Mouse (Mus musculus): Measurements from ENCODE around the gene Atp5f1. TPM values are rescaled to one million over a fixed set of nuclear protein-coding genes. Genes with fewer than 3 reads are reported as not detected.

The Atp5f1 gene
- polyA plus RNA-seq, 2 experiments: 233 to 438 TPM

DNA sequence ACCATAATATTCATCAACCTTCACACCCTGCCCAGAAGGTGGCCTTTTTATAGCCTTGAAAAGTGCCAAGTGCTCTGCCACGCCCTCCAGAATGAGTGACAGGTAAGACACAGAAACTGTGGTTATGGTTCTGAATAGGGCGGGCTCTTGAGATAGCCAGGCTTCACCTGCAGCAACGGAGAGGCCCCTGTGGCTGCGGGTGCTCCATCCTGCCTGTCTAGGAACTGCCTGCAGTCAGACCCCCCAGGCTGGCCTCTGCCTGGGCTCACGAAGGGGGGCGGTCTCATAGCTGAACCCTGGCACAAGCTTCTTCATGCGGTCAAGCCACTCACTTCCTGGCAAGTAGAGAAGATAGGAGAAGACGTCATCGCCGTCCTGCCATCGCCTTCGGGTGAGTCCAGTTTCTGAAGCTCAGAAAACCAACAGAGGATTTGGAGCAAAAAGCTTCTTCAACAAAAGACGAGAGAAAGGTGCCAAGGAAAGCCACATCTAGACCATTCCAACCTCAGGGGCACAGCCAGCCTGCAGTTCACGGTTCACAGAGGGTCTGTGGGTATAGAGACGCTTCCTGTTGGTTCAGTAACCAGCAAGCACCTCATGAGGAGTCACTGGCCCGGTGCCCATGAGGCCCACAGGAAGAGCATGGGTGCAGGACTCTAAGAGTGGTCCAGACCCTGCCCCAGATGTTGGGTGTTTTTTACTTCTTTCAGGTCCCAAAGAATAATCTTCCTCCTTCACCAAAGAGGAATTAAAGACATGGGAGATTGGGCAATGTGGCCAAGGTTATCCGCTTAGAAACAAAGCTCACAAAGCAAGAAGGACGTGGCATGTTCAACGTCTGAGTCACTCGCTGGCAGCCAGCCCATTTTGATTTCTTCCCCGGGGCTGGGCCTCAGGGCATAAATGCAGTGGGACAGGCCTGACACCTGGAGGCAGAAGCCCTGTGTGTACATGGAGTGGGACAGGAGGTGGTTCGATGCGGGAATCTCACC, 65.0 kb downstream of the Atp5f1 start:
- ATAC-seq (ENCODE audit: low FRiP score, low read depth): peak; percentile 42
- peak overlapping the region; percentile 52; the same call in 1 of the 2 replicates for H3K27ac ChIP-seq (replicated peaks; ENCODE audit: low read depth, low read length)
- H3K4me2 ChIP-seq (replicated peaks; ENCODE audit: low read depth, low read length, severe bottlenecking): no peak overlapping the region
- TF ChIP-seq POLR2A (IDR thresholded peaks at IDR 0.05; ENCODE audit: borderline replicate concordance, extremely low read depth, insufficient read depth, insufficient read length): no peak
- peaks cover 38% of the 10 kb centered on the region for H3K4me1 ChIP-seq (ENCODE audit: control insufficient read depth, insufficient read depth, low read length)
- 64% methylated on average over 23 of the region's 23 CpGs for WGBS
- no peaks in the 10 kb centered on the region for H3K36me3 ChIP-seq (ENCODE audit: control insufficient read depth, insufficient read depth, low read length)
- no peak overlapping the region for H3K9ac ChIP-seq (ENCODE audit: low read depth, low read length, severe bottlenecking)
- H3K9me3 ChIP-seq (ENCODE audit: control insufficient read depth, low read length): no peaks in the 10 kb centered on the region
- no peak overlapping the region for H3K4me3 ChIP-seq (replicated peaks; ENCODE audit: low read length)
- peak; percentile 78 for DNase-seq (ENCODE audit: low spot score)
- H3K27me3 ChIP-seq (ENCODE audit: control insufficient read depth, insufficient read depth, low read length): no peaks in the 10 kb centered on the region

DNA sequence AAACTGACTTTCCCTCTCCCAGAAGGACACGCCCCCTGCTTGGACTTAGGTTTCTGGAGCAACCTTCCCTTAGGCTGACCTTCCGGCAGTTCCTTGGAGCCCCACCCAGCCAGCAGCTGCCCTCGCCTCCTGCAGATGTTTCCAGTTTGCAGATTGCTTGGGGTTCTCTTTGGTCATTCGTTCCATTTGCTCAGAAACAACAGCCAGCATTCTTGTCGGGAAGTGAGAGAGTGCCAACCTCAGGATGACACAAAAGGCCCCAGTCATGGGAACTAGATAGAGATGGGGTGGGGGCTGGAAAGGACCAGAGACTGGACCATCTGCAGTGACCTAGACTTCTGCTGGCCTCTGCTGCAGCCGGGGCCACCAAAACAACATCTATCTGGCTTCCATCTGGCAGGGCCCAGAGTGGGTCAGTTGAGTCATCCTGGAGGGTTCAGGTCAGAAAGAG, 65.9 kb downstream of the Atp5f1 start:
- H3K9ac ChIP-seq (ENCODE audit: low read depth, low read length, severe bottlenecking): no peak overlapping the region
- no peak overlapping the region for H3K4me2 ChIP-seq (replicated peaks; ENCODE audit: low read depth, low read length, severe bottlenecking)
- H3K27ac ChIP-seq (replicated peaks; ENCODE audit: low read depth, low read length): 0 out of 2 replicates have a peak overlapping the region, but pooled peaks have one; percentile 10
- no peaks in the 10 kb centered on the region for H3K9me3 ChIP-seq (ENCODE audit: control insufficient read depth, low read length)
- 0 out of 2 replicates have a peak, but pooled peaks have one; percentile 21 for ATAC-seq (ENCODE audit: low FRiP score, low read depth)
- WGBS: 29% methylated on average over 6 of the region's 6 CpGs
- no peaks in the 10 kb centered on the region for H3K36me3 ChIP-seq (ENCODE audit: control insufficient read depth, insufficient read depth, low read length)
- peak; percentile 37 for DNase-seq (ENCODE audit: low spot score)
- H3K4me3 ChIP-seq (replicated peaks; ENCODE audit: low read length): no peak overlapping the region
- TF ChIP-seq POLR2A (IDR thresholded peaks at IDR 0.05; ENCODE audit: borderline replicate concordance, extremely low read depth, insufficient read depth, insufficient read length): no peak
- H3K27me3 ChIP-seq (ENCODE audit: control insufficient read depth, insufficient read depth, low read length): no peaks in the 10 kb centered on the region
- peaks cover 35% of the 10 kb centered on the region for H3K4me1 ChIP-seq (ENCODE audit: control insufficient read depth, insufficient read depth, low read length)

Other genes with a start within 250 kb of the Atp5f1 start
- gene Rap1a, start 158.8 kb downstream of the Atp5f1 start, polyA plus RNA-seq (2012; rRNA removed): 35.5 and 45.1 TPM in 2 replicates
- 73.9 and 77.7 TPM in 2 replicates for gene Rap1a, start 158.8 kb downstream of the Atp5f1 start, polyA plus RNA-seq (2014; fragmentation: Nextera tagmentation; extraction: Ambion mirVana)
- gene Adora3, start 89.2 kb downstream of the Atp5f1 start, polyA plus RNA-seq (2012; rRNA removed): 2.1 and 2.3 TPM in 2 replicates
- 2.8 and 3.2 TPM in 2 replicates for gene Adora3, start 89.2 kb downstream of the Atp5f1 start, polyA plus RNA-seq (2014; fragmentation: Nextera tagmentation; extraction: Ambion mirVana)
- gene Tmigd3, start 89.2 kb downstream of the Atp5f1 start, polyA plus RNA-seq (2012; rRNA removed): 0.21 TPM in 1 of 2 replicates, not detected in the other
- 0.23 and 0.33 TPM in 2 replicates for gene Tmigd3, start 89.2 kb downstream of the Atp5f1 start, polyA plus RNA-seq (2014; fragmentation: Nextera tagmentation; extraction: Ambion mirVana)
- 0.41 and 0.69 TPM in 2 replicates for gene I830077J02Rik, start 27.4 kb downstream of the Atp5f1 start, polyA plus RNA-seq (2012; rRNA removed)
- 0.66 and 0.88 TPM in 2 replicates for gene I830077J02Rik, start 27.4 kb downstream of the Atp5f1 start, polyA plus RNA-seq (2014; fragmentation: Nextera tagmentation; extraction: Ambion mirVana)
- 92.1 and 100 TPM in 2 replicates for gene Wdr77, start 730 bp downstream of the Atp5f1 start, polyA plus RNA-seq (2012; rRNA removed)
- gene Wdr77, start 730 bp downstream of the Atp5f1 start, polyA plus RNA-seq (2014; fragmentation: Nextera tagmentation; extraction: Ambion mirVana): 107 and 111 TPM in 2 replicates
- 3.4 and 3.6 TPM in 2 replicates for gene Ovgp1, start 13.6 kb upstream of the Atp5f1 start, polyA plus RNA-seq (2012; rRNA removed)
- gene Ovgp1, start 13.6 kb upstream of the Atp5f1 start, polyA plus RNA-seq (2014; fragmentation: Nextera tagmentation; extraction: Ambion mirVana): 0.37 and 0.94 TPM in 2 replicates
- 0.09 TPM in 1 of 2 replicates, not detected in the other for gene Pifo, start 54.5 kb upstream of the Atp5f1 start, polyA plus RNA-seq (2012; rRNA removed)
- not detected in 2 replicates for gene Pifo, start 54.5 kb upstream of the Atp5f1 start, polyA plus RNA-seq (2014; fragmentation: Nextera tagmentation; extraction: Ambion mirVana)
- gene Chil5, start 72.7 kb upstream of the Atp5f1 start, polyA plus RNA-seq (2012; rRNA removed): 0.05 TPM in 1 of 2 replicates, not detected in the other
- gene Chil5, start 72.7 kb upstream of the Atp5f1 start, polyA plus RNA-seq (2014; fragmentation: Nextera tagmentation; extraction: Ambion mirVana): not detected in 2 replicates
- 0.04 and 0.08 TPM in 2 replicates for gene Chia1, start 153.1 kb upstream of the Atp5f1 start, polyA plus RNA-seq (2012; rRNA removed)
- gene Chia1, start 153.1 kb upstream of the Atp5f1 start, polyA plus RNA-seq (2014; fragmentation: Nextera tagmentation; extraction: Ambion mirVana): not detected in 2 replicates
- gene Chil3, start 207.5 kb upstream of the Atp5f1 start, polyA plus RNA-seq (2012; rRNA removed): 0.05 TPM in 1 of 2 replicates, not detected in the other
- 0.19 TPM in 1 of 2 replicates, not detected in the other for gene Chil3, start 207.5 kb upstream of the Atp5f1 start, polyA plus RNA-seq (2014; fragmentation: Nextera tagmentation; extraction: Ambion mirVana)